Mouse (Mus musculus) small intestine, adult 2 months (tissue): ENCODE measurements around the gene Trp53. TPM values are rescaled to one million over a fixed set of nuclear protein-coding genes. Genes with fewer than 3 reads are reported as not detected.
"Not testable (repeated sequence)": the region's sequence is repeated elsewhere in the genome, so short reads cannot be mapped to it uniquely, and the experiment has no call there.

Experiments
- H3K27ac ChIP-seq: fragments of 200-500 bp; 2 replicates; pipeline ENCODE4 v1.5.1; 2012; ENCODE audit warnings: low read depth, low read length, control low read depth, inconsistent platforms; ENCODE audit not compliant: insufficient read depth
- H3K27me3 ChIP-seq: fragments of 200-500 bp; 2 replicates; pipeline ENCODE4 v1.6.1; 2012; ENCODE audit warnings: mild to moderate bottlenecking, moderate library complexity, low read length, inconsistent platforms; ENCODE audit not compliant: control insufficient read depth, insufficient read depth
- H3K36me3 ChIP-seq: fragments of 200-500 bp; 2 replicates; pipeline ENCODE4 v1.6.1; 2012; ENCODE audit warnings: mild to moderate bottlenecking, low read length, control low read depth, inconsistent platforms; ENCODE audit not compliant: control insufficient read depth, insufficient read depth
- H3K4me1 ChIP-seq: fragments of 200-500 bp; 2 replicates; pipeline ENCODE4 v1.6.1; 2012; ENCODE audit warnings: low read length, inconsistent platforms, mixed read lengths; ENCODE audit not compliant: control insufficient read depth, insufficient read depth, insufficient read length
- H3K4me3 ChIP-seq: fragments of 200-500 bp; 2 replicates; pipeline ENCODE4 v1.5.1; 2012; ENCODE audit warnings: low read depth, mild to moderate bottlenecking, control low read depth, inconsistent platforms, low read length, moderate library complexity
- CTCF ChIP-seq: fragments of 200-500 bp; IDR thresholded peaks from 2 replicates; pipeline ENCODE4 v1.5.1; 2012; ENCODE audit warnings: low read depth, mild to moderate bottlenecking, control low read depth, inconsistent platforms, low read length, moderate library complexity, mixed read lengths; ENCODE audit not compliant: insufficient replicate concordance, insufficient read length; ENCODE audit errors: extremely low read depth
- POLR2A ChIP-seq: fragments of 200-500 bp; IDR thresholded peaks from 2 replicates; pipeline ENCODE4 v1.6.1; 2012; ENCODE audit warnings: low read depth, mild to moderate bottlenecking, control low read depth, inconsistent platforms, low read length, moderate library complexity
- WGBS: fragments of 180-500 bp; shearing (Covaris S2); methylation state at CpG from one replicate; pipeline ENCODE4 v1.1.7; 2018; 5-methylcytosine and 5-hydroxymethylcytosine counted together
- polyA plus RNA-seq: library from polyadenylated mRNA; depleted of rRNA; stranded (reverse); fragments of >200 nt; gene quantifications from 2 replicates; pipeline ENCODE4 v1.2.3, GENCODE M21; 2012

Gene Trp53
- polyA plus RNA-seq, 1 experiment = 57.1 TPM

DNA sequence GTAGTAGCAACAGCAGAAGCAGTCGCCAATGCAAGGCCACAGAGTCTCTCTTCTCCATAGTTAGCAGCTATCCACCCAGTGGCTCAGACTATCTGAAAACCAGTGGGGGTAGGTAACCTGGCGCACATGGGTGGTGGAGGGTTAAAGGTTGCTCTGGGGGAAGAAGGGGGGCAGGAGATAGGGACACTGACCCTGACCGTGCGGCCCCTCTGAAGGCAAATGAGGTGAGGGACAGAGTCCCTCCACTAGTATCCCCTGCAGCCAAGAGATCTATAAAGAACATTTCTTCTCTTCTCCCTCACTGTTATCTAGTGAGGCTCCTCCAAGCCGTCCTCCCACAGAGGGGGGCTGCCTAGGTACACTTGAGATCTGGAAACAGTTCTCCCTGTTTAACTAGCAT is 37.6 kb downstream of the Trp53 start, which contains the start of gene Shbg:
Shbg (minus strand) TSS at position 101 of the 400 bp plus-strand sequence.
- Histone ChIP-seq H3K27ac (no peak within 1 kb of the TSS), H3K4me1 (peaks cover 12% of the 10 kb centered on the region; the same call in 1 of the 2 replicates), H3K4me3 (no peak within 1 kb of the TSS), H3K27me3 (no peaks in the 10 kb centered on the region), H3K36me3 (no peaks in the 10 kb centered on the region)
- TF ChIP-seq POLR2A (no peak), CTCF (no peak)
- 55% methylated on average over 5 of the region's 5 CpGs for WGBS

DNA sequence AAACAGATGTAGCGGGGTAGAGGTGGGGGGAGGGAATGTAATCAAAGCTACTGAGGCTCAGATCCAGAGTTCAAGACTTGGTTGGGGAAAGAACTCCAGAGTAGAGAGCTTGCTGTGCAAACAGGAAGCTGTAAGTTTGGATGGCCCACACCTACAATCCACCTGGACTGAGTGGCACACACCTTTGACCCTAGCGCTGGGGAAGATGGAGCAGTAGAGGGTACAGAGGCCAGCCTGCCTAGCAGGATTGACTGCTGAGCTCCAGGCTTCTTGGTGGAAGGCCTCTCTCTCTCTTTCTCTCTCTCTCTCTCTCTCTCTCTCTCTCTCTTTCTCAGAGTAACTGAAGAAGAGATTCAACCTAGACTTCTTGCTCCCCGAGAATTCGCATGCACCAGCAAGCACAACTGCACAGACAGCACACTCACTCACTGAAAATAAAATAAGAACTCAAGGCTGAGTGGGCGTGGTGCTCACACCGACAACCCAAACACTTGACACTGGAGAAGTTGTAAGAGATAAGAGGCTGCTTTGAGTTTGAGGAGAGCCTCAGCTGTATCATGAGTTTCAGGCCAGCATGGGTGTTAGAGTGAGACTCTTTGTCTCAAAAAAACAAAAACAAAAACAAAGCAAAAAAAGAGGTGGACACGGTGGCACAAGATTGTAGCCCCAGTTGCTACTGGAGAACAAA is 40.4 kb downstream of the Trp53 start:
- 39% methylated on average over 7 of the region's 7 CpGs for WGBS
- Histone ChIP-seq H3K27me3 (no peaks in the 10 kb centered on the region), H3K27ac (peak overlapping the region; percentile 42), H3K4me3 (no peak overlapping the region), H3K4me1 (peaks cover 12% of the 10 kb centered on the region), H3K36me3 (no peaks in the 10 kb centered on the region)
- TF ChIP-seq POLR2A (no peak), CTCF (no peak)

DNA sequence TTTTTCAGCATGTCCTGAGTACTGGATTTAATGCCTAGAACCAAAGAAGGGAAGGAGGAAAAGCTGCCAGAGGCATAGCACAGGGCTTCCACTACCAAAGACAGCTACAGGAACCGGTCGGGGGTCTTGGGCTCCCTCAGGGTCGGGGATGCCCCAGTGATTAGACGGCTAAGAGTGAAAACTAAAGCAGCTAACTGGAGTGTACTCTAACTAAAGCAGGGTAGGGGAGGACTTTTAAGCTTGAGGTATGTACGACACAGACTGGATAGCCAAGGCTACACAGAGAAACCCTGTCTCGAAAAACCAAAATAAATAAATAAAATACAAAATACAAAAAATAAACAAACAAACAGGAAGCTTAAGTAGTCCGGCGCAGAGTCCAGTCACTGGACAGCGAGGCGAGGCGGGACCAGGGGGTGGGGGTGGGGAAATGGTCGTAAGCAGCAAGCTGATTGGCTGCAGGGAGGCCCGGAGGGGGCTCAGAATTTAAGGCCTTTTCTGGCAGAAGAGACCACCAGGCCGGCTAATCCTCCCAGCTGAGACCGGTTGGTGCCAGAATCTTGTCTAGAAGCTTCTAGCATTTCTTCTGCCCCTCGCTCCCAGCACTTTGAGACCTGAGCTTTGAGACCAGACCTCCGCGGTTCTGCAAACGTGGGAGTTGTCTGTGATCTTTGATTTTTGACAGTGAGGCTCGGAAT is 41.6 kb downstream of the Trp53 start, which contains the start of gene Sat2:
Sat2 (plus strand) TSS at position 454 of the 698 bp plus-strand sequence.
- H3K4me1 ChIP-seq = peaks cover 12% of the 10 kb centered on the region
- H3K36me3 ChIP-seq = no peaks in the 10 kb centered on the region
- peak within 1 kb of the TSS; percentile 67 for H3K4me3 ChIP-seq
- WGBS = 17% methylated on average over 20 of the region's 20 CpGs
- no peaks in the 10 kb centered on the region for H3K27me3 ChIP-seq
- peak within 1 kb of the TSS; percentile 42 for H3K27ac ChIP-seq
- TF ChIP-seq CTCF (no peak), POLR2A (no peak)

DNA sequence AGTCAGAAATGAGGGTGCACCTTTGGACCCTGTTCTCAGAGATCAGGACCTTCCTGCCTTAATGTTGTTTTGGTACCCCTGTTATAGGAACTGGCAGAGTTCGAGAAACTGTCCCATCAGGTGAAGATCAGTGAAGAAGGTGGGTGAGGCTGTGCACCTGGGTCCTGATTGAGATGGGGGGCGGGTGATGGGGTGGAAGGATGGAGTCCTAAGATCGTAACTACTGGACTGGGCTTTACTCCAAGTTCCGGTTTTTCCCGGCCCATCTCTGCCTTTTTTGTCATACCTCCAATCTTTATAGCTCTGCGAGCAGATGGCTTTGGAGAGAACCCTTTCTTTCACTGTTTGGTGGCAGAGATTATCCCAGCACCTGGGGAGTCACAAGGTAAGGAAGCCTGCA is 42.2 kb downstream of the Trp53 start:
- no peaks in the 10 kb centered on the region for H3K36me3 ChIP-seq
- WGBS = 12% methylated on average over 6 of the region's 6 CpGs
- H3K4me1 ChIP-seq = peaks cover 12% of the 10 kb centered on the region
- H3K4me3 ChIP-seq = peak overlapping the region; percentile 67
- no peak overlapping the region for H3K27ac ChIP-seq
- no peak for TF ChIP-seq POLR2A
- TF ChIP-seq CTCF = no peak
- no peaks in the 10 kb centered on the region for H3K27me3 ChIP-seq

DNA sequence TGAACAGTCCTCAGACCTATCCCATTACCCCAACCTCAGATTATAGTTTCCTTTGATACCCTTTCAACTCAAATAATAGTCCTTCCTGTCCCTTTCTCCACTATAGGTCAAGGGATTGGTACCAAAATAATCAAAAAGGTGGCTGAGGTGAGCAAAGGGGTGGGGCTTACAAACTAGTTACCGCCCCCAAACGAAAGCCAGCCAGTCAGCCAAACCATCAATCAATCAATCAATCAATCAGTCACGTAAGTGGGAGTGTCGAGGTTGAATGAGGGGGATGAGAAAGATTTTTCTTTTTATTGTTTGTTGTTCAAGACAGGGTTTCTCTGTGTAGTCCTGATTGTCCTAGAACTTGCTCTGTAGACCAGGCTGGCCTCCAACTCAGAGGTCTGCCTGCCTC is 42.8 kb downstream of the Trp53 start:
- H3K27me3 ChIP-seq = no peaks in the 10 kb centered on the region
- peaks cover 12% of the 10 kb centered on the region for H3K4me1 ChIP-seq
- TF ChIP-seq POLR2A = no peak
- TF ChIP-seq CTCF = no peak
- no peak overlapping the region for H3K27ac ChIP-seq
- WGBS = 64% methylated on average over 4 of the region's 4 CpGs
- H3K36me3 ChIP-seq = no peaks in the 10 kb centered on the region
- H3K4me3 ChIP-seq = no peak overlapping the region

DNA sequence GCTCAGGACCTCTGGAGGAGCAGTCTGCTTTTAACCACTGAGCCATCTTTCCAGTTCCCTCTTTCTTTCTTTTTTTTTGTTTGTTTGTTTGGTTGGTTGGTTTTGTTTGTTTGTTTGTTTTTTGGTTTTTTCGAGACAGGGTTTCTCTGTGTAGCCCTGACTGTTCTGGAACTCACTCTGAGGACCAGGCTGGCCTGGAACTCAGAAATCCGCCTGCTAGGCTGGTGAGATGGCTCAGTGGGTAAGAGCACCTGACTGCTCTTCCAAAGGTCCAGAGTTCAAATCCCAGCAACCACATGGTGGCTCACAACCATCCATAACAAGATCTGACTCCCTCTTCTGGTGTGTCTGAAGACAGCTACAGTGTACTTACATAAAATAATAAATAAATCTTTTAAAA is 44.2 kb downstream of the Trp53 start:
- not testable (repeated sequence) for H3K27ac ChIP-seq, H3K27me3 ChIP-seq, H3K4me3 ChIP-seq, H3K36me3 ChIP-seq
- peaks cover 12% of the 10 kb centered on the region for H3K4me1 ChIP-seq
- 82% methylated on average over 2 of the region's 2 CpGs for WGBS

DNA sequence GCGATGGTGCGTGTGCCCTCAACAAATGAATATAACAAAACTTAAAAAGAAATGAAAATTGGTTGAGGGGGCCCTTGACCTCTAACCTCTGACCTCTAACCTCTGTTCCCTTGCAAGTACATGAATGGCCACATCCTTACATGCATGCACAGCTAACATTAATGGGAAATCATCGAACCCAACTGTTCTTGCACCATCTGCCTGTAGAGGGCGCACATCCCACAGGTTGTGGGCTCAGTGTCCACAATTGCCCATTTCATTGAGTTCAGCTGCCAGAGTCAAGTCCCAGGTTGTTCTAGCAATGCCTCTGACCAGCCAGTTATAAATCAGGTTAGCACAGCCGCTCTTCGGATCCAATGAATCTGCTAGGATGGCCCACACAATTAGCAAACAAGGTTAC is 48.1 kb downstream of the Trp53 start:
- no peaks in the 10 kb centered on the region for H3K4me1 ChIP-seq
- H3K36me3 ChIP-seq = no peaks in the 10 kb centered on the region
- no peak overlapping the region for H3K4me3 ChIP-seq
- 37% methylated on average over 6 of the region's 6 CpGs for WGBS
- no peaks in the 10 kb centered on the region for H3K27me3 ChIP-seq
- no peak overlapping the region for H3K27ac ChIP-seq
- TF ChIP-seq CTCF = peak; percentile 95; the same call in 1 of the 2 replicates
- TF ChIP-seq POLR2A = no peak
